Mouse (Mus musculus) R1 (cell line): Measurements from ENCODE around the gene Dnlz.
A peak's percentile ranks its signal among the peaks of the same experiment; 100 is the strongest.

Source experiments
- DNase-seq: peaks from one replicate; pipeline ENCODE4 v3.0.0-alpha.2; 2018; ENCODE audit warnings: low read depth, low spot score

Gene Dnlz

GRCm38 (mm10) chr2:26357484-26357883 is 5.6 kb upstream of the Dnlz start:
- peak; percentile 52 for DNase-seq

DNA sequence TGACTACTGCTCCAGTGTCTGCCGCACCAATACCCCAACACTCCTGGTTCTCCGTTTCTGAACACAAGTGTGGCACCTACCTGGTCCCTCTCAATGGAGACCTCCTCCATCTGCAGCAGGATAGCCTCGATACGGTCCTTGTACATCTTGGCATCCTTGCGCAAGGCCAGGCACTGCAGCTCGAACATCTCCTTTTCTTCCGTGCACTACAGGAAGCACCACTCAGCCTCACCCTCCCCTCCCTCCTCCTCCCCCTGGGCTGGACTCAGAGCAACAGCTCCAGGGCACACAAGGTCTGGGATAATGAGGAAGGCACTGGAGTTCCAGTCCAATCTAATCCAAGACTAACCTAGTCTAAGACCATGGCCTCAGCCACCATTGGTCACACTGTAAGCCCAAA is 4.8 kb upstream of the Dnlz start:
- DNase-seq, result peak; percentile 13

- no peak for DNase-seq
Observed at GRCm38 (mm10) chr2:26356231-26356630, 4.3 kb upstream of the Dnlz start.

DNA sequence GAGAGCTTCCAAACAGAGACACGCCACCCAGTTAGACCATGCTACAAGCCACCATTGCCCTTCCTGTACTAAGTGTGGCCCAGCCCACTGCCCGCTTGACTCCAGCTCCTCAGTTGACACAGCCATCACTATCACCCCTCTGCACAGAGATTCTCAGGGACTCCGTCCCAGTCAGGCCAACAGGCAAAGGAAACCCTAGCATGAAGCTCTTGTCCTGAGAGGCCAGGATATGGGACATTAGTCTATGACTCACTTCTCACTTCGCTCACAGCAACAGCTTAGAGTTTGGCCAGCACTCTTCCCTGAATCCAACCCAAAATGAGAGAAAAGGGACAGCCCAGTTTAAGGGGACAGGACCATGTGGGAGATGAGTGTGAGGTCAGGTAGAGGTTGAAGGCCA is 2.5 kb upstream of the Dnlz start:
- DNase-seq, result no peak

- no peak for DNase-seq
Observed at GRCm38 (mm10) chr2:26353066-26353980, 1.4 kb upstream of the Dnlz start.

DNA sequence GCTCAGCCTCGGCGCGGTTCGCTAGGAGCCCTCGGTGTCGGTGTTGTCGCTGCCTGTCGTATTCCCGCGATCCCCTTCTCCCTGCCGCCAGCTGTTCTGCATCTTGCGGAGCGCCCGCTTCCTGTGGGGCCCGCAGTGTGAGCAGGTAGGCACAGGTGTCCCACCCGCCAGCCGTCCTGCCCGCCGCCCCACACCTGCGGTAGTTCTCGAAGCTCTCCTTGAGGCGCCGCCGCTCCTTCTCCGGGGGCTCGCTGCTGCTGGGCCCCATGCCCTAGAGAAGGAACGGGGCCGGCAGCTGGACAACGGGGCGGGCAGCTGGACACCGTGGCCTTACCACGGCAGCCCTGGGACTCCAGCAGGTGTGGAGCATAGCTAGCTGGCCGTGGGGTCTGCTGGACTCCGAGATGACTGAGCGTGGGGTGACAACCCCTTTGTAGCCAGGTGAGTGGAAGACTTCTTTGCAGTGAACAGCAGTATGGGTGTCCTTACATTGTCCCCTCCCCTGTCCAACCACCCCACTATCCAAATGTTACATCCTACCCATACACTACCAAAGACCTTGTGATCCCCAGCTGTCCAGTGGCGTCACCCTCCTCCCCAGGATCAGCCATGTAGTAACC is 491 bp upstream of the Dnlz start:
- no peak for DNase-seq

DNA sequence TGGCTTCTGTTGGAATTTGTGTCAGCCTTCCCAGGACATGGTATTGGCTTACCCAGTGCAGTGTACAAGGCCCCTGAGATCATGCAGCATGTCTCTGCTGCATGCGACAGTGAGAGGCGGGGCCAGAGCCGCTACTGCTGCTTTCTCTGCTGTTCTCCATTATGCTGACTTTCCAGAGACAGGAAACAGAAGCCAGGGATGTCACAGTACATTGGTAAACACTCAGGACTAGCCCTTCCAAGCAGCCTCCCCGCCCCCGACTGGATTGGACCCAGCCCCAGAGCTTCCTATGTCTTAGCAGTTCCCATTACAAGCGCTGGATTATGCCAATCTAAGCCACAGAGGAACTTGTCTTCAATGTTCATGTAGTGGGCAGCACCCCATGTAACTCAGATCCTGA is 3.7 kb downstream of the Dnlz start:
- DNase-seq, result no peak

DNA sequence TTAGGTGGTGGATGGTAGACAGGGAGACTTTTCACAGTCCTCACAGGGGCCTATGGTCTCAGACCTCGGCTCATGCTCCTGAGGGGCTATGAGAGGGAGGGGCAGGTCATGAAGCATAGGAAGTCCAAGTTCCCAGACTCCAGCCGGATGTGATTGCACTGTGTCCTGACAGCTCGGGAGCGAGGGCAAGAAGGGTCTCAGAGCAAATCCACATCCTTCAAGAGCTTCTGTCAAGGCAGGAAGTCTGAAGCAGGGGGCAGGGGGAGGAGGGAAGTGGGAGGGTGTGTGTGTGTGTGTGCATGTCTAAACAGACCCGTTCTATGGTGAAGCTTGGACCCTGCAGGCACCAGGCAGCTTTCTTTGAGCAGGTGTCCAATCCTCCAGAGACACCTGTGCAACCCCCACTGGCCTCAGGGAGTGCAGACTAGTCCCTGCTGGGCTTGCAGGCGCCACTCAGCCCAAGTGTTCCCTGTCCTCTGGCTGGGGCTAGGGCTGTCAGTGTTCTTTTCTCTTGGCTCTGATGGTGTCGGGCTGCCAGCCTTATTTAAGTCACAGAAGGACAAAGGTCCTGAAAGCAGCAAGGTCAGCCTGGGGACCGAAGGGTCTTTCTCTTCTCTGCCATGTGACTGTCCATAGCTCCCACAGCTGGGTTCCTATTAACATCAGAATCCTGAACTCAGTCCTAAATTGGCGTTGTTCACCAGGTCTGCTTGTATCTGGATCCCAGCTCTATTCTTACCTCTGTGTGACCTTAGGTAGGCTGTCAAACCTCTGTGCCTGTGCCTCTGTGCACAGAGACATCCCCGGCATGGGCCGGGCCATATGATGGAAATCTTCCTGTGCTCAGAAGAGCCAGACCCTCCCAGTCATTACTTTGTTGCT is 9.1 kb downstream of the Dnlz start:
- DNase-seq, result peak; percentile 55

- peak; percentile 16 for DNase-seq
Observed at GRCm38 (mm10) chr2:26342044-26342443, 9.9 kb downstream of the Dnlz start.

GRCm38 (mm10) chr2:26341510-26341981 is 10.4 kb downstream of the Dnlz start:
- no peak for DNase-seq

DNA sequence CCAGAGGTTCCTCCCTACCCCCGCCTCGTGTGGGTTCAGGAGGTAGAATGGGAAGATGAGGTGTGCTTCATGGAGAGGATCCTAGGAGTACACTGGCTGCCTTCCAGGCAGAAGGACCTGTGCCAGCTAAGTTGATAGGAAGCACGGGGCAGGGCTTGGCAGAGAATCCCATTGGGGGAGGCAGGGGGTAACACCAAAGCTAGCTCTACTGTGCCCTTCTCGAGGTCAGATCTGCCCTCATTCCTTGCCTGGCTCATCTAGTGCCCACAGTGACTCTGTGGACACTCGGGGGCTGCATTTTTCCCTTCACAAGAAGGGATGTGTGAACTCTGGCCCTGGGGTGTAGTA is 12.7 kb downstream of the Dnlz start:
- no peak for DNase-seq

- DNase-seq, result no peak
Observed at GRCm38 (mm10) chr2:26338302-26339203, 13.4 kb downstream of the Dnlz start.

DNA sequence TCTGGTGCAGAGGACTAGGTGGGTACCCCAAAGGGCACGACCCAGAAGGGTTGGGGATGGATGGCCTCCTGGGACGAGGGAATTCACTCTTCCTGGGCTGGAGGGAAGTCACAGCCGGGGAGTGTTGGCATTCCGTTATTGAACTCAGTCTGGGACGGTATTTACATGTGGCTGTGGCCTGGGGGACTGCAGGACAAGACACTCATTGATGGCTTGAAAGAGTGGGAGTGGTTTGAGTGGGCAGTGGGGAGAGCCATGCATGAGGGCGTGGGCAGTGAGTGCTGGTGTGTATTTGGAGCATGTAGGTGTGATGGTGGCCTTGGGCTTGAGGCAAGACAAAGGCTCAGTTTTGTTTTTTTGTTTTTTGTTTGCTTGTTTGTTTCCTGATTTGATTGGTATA is 21.2 kb downstream of the Dnlz start:
- DNase-seq, result no peak

GRCm38 (mm10) chr2:26330056-26330468 is 21.8 kb downstream of the Dnlz start:
- no peak for DNase-seq

DNA sequence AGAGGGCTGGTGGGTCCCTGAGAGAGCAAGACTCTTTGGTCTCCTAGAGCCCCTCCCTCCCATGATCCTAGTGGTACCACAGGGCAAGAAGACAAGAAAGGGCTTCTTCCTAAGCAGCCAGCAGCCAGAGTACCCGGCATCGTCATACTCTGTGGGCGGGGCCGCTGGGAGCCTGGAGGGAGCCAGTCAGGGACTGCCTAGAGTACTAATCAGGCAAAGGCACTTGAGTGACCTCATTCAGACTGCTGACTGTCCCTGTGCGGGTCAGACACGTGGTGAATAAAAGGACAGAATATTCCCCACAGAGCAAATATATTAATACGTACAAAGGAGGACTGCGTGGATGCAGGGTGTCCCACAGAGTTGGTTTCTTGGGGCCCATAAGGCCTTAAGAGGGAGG is 22.5 kb downstream of the Dnlz start:
- peak; percentile 60 for DNase-seq

GRCm38 (mm10) chr2:26327852-26328251 is 24.1 kb downstream of the Dnlz start:
- peak; percentile 74 for DNase-seq

GRCm38 (mm10) chr2:26325386-26326181 is 26.3 kb downstream of the Dnlz start:
- DNase-seq, result peak; percentile 86

GRCm38 (mm10) chr2:26324917-26325316 is 27.0 kb downstream of the Dnlz start:
- peak; percentile 53 for DNase-seq

- DNase-seq, result no peak
Observed at GRCm38 (mm10) chr2:26323589-26324325, 28.2 kb downstream of the Dnlz start.
